Mouse (Mus musculus): Measurements from ENCODE around the gene Rbm20.

GRCm38 (mm10) chr19:53671432-53671831 lies 5.7 kb upstream of the Rbm20 start:
- TF ChIP-seq CTCF (IDR thresholded peaks at IDR 0.05; ENCODE audit: insufficient read depth, low read depth, low read length) (no peak), POLR2A (IDR thresholded peaks at IDR 0.05; ENCODE audit: insufficient read depth, low read depth, low read length) (no peak)
